Mouse (Mus musculus): ENCODE measurements at regions not wholly inside any gene's neighbourhood (a gene's known extent, or its start where the extent isn't known, plus 50 kb on each side); places are given as distances from the start of the nearest gene placed in this dataset.

GRCm38 (mm10) chr17:89592826-89593225, 317.4 kb downstream of the Gm10184 start:
- no peak overlapping the region for H3K4me2 ChIP-seq (ENCODE audit: low read depth, low read length)
- no peak overlapping the region for H3K4me3 ChIP-seq (ENCODE audit: low read depth, low read length)
- H3K27ac ChIP-seq (replicated peaks; ENCODE audit: low read depth, low read length) = no peak overlapping the region
- no peaks in the 10 kb centered on the region for H3K27me3 ChIP-seq (ENCODE audit: control insufficient read depth, insufficient read depth, low read length)
- no peaks in the 10 kb centered on the region for H3K36me3 ChIP-seq (replicated peaks; ENCODE audit: control insufficient read depth, insufficient read depth, low read depth, low read length)
- 81% methylated on average over 3 of the region's 3 CpGs for WGBS
- ATAC-seq (replicated peaks; ENCODE audit: insufficient number of reproducible peaks, low FRiP score, low TSS enrichment, low read depth) = no peak
- H3K9me3 ChIP-seq (replicated peaks; ENCODE audit: control insufficient read depth, low read length) = no peaks in the 10 kb centered on the region
- H3K4me1 ChIP-seq (ENCODE audit: control insufficient read depth, insufficient read depth, low read length) = no peaks in the 10 kb centered on the region
- no peak for DNase-seq (ENCODE audit: low spot score)
- H3K9ac ChIP-seq (replicated peaks; ENCODE audit: low read length) = no peak overlapping the region

- no peaks in the 10 kb centered on the region for H3K36me3 ChIP-seq (replicated peaks; ENCODE audit: control insufficient read depth, insufficient read depth, low read depth, low read length)
- H3K4me2 ChIP-seq (ENCODE audit: low read depth, low read length) = no peak overlapping the region
- no peak overlapping the region for H3K9ac ChIP-seq (replicated peaks; ENCODE audit: low read length)
- DNase-seq (ENCODE audit: low spot score) (no peak), ATAC-seq (replicated peaks; ENCODE audit: insufficient number of reproducible peaks, low FRiP score, low TSS enrichment, low read depth) (no peak)
- no peaks in the 10 kb centered on the region for H3K9me3 ChIP-seq (replicated peaks; ENCODE audit: control insufficient read depth, low read length)
- no peak overlapping the region for H3K4me3 ChIP-seq (ENCODE audit: low read depth, low read length)
- H3K27me3 ChIP-seq (ENCODE audit: control insufficient read depth, insufficient read depth, low read length) = no peaks in the 10 kb centered on the region
- H3K4me1 ChIP-seq (ENCODE audit: control insufficient read depth, insufficient read depth, low read length) = no peaks in the 10 kb centered on the region
- no peak overlapping the region for H3K27ac ChIP-seq (replicated peaks; ENCODE audit: low read depth, low read length)
These were observed 350.7 kb downstream of the Gm10184 start for GRCm38 (mm10) chr17:89559506-89559905.

- WGBS = 70% methylated on average over 1 of the region's 1 CpGs
- Histone ChIP-seq H3K9me3 (replicated peaks; ENCODE audit: control insufficient read depth, low read length) (no peaks in the 10 kb centered on the region), H3K9ac (replicated peaks; ENCODE audit: low read length) (no peak overlapping the region), H3K27ac (replicated peaks; ENCODE audit: low read depth, low read length) (no peak overlapping the region), H3K27me3 (ENCODE audit: control insufficient read depth, insufficient read depth, low read length) (no peaks in the 10 kb centered on the region), H3K4me2 (ENCODE audit: low read depth, low read length) (no peak overlapping the region), H3K4me3 (ENCODE audit: low read depth, low read length) (no peak overlapping the region), H3K36me3 (replicated peaks; ENCODE audit: control insufficient read depth, insufficient read depth, low read depth, low read length) (no peaks in the 10 kb centered on the region), H3K4me1 (ENCODE audit: control insufficient read depth, insufficient read depth, low read length) (no peaks in the 10 kb centered on the region)
- ATAC-seq (replicated peaks; ENCODE audit: insufficient number of reproducible peaks, low FRiP score, low TSS enrichment, low read depth) (no peak), DNase-seq (ENCODE audit: low spot score) (no peak)
These were observed 354.3 kb upstream of the Fshr start for GRCm38 (mm10) chr17:89554754-89555153.

- no peak for ATAC-seq (replicated peaks; ENCODE audit: insufficient number of reproducible peaks, low FRiP score, low TSS enrichment, low read depth)
- no peak overlapping the region for H3K27ac ChIP-seq (replicated peaks; ENCODE audit: low read depth, low read length)
- no peak overlapping the region for H3K9ac ChIP-seq (replicated peaks; ENCODE audit: low read length)
- H3K4me2 ChIP-seq (ENCODE audit: low read depth, low read length) = no peak overlapping the region
- no peaks in the 10 kb centered on the region for H3K4me1 ChIP-seq (ENCODE audit: control insufficient read depth, insufficient read depth, low read length)
- DNase-seq (ENCODE audit: low spot score) = no peak
- WGBS = 89% methylated on average over 3 of the region's 3 CpGs
- no peaks in the 10 kb centered on the region for H3K36me3 ChIP-seq (replicated peaks; ENCODE audit: control insufficient read depth, insufficient read depth, low read depth, low read length)
- H3K9me3 ChIP-seq (replicated peaks; ENCODE audit: control insufficient read depth, low read length) = no peaks in the 10 kb centered on the region
- H3K4me3 ChIP-seq (ENCODE audit: low read depth, low read length) = no peak overlapping the region
- H3K27me3 ChIP-seq (ENCODE audit: control insufficient read depth, insufficient read depth, low read length) = no peaks in the 10 kb centered on the region
These were observed 353.1 kb upstream of the Fshr start for GRCm38 (mm10) chr17:89553597-89553996.

- no peak overlapping the region for H3K4me2 ChIP-seq (ENCODE audit: low read depth, low read length)
- H3K27ac ChIP-seq (replicated peaks; ENCODE audit: low read depth, low read length) = no peak overlapping the region
- no peaks in the 10 kb centered on the region for H3K9me3 ChIP-seq (replicated peaks; ENCODE audit: control insufficient read depth, low read length)
- H3K4me1 ChIP-seq (ENCODE audit: control insufficient read depth, insufficient read depth, low read length) = no peaks in the 10 kb centered on the region
- ATAC-seq (replicated peaks; ENCODE audit: insufficient number of reproducible peaks, low FRiP score, low TSS enrichment, low read depth) = no peak
- H3K36me3 ChIP-seq (replicated peaks; ENCODE audit: control insufficient read depth, insufficient read depth, low read depth, low read length) = no peaks in the 10 kb centered on the region
- WGBS = 83% methylated on average over 3 of the region's 3 CpGs
- no peaks in the 10 kb centered on the region for H3K27me3 ChIP-seq (ENCODE audit: control insufficient read depth, insufficient read depth, low read length)
- DNase-seq (ENCODE audit: low spot score) = no peak
- no peak overlapping the region for H3K9ac ChIP-seq (replicated peaks; ENCODE audit: low read length)
- no peak overlapping the region for H3K4me3 ChIP-seq (ENCODE audit: low read depth, low read length)
These were observed 350.3 kb upstream of the Fshr start for GRCm38 (mm10) chr17:89550758-89551157.

GRCm38 (mm10) chr17:89521912-89522311, 321.4 kb upstream of the Fshr start:
- Histone ChIP-seq H3K9ac (replicated peaks; ENCODE audit: low read length) (no peak overlapping the region), H3K4me2 (ENCODE audit: low read depth, low read length) (no peak overlapping the region), H3K4me1 (ENCODE audit: control insufficient read depth, insufficient read depth, low read length) (no peaks in the 10 kb centered on the region), H3K36me3 (replicated peaks; ENCODE audit: control insufficient read depth, insufficient read depth, low read depth, low read length) (no peaks in the 10 kb centered on the region), H3K27ac (replicated peaks; ENCODE audit: low read depth, low read length) (no peak overlapping the region), H3K9me3 (replicated peaks; ENCODE audit: control insufficient read depth, low read length) (no peaks in the 10 kb centered on the region), H3K4me3 (ENCODE audit: low read depth, low read length) (no peak overlapping the region), H3K27me3 (ENCODE audit: control insufficient read depth, insufficient read depth, low read length) (no peaks in the 10 kb centered on the region)
- no peak for ATAC-seq (replicated peaks; ENCODE audit: insufficient number of reproducible peaks, low FRiP score, low TSS enrichment, low read depth)
- WGBS = 73% methylated on average over 4 of the region's 4 CpGs
- no peak for DNase-seq (ENCODE audit: low spot score)

GRCm38 (mm10) chr17:89519413-89519812, 318.9 kb upstream of the Fshr start:
- ATAC-seq (replicated peaks; ENCODE audit: insufficient number of reproducible peaks, low FRiP score, low TSS enrichment, low read depth) (no peak), DNase-seq (ENCODE audit: low spot score) (no peak)
- H3K4me1 ChIP-seq (ENCODE audit: control insufficient read depth, insufficient read depth, low read length) = no peaks in the 10 kb centered on the region
- H3K9ac ChIP-seq (replicated peaks; ENCODE audit: low read length) = no peak overlapping the region
- H3K36me3 ChIP-seq (replicated peaks; ENCODE audit: control insufficient read depth, insufficient read depth, low read depth, low read length) = no peaks in the 10 kb centered on the region
- H3K4me3 ChIP-seq (ENCODE audit: low read depth, low read length) = no peak overlapping the region
- no peak overlapping the region for H3K27ac ChIP-seq (replicated peaks; ENCODE audit: low read depth, low read length)
- H3K27me3 ChIP-seq (ENCODE audit: control insufficient read depth, insufficient read depth, low read length) = no peaks in the 10 kb centered on the region
- H3K9me3 ChIP-seq (replicated peaks; ENCODE audit: control insufficient read depth, low read length) = no peaks in the 10 kb centered on the region
- WGBS = 80% methylated on average over 2 of the region's 2 CpGs
- H3K4me2 ChIP-seq (ENCODE audit: low read depth, low read length) = no peak overlapping the region

GRCm38 (mm10) chr17:89505288-89505687, 304.8 kb upstream of the Fshr start:
- DNase-seq (ENCODE audit: low spot score) (no peak), ATAC-seq (replicated peaks; ENCODE audit: insufficient number of reproducible peaks, low FRiP score, low TSS enrichment, low read depth) (no peak)
- H3K36me3 ChIP-seq (replicated peaks; ENCODE audit: control insufficient read depth, insufficient read depth, low read depth, low read length) = no peaks in the 10 kb centered on the region
- H3K9me3 ChIP-seq (replicated peaks; ENCODE audit: control insufficient read depth, low read length) = no peaks in the 10 kb centered on the region
- no peak overlapping the region for H3K9ac ChIP-seq (replicated peaks; ENCODE audit: low read length)
- 86% methylated on average over 3 of the region's 3 CpGs for WGBS
- H3K4me3 ChIP-seq (ENCODE audit: low read depth, low read length) = no peak overlapping the region
- no peaks in the 10 kb centered on the region for H3K27me3 ChIP-seq (ENCODE audit: control insufficient read depth, insufficient read depth, low read length)
- H3K4me2 ChIP-seq (ENCODE audit: low read depth, low read length) = no peak overlapping the region
- H3K27ac ChIP-seq (replicated peaks; ENCODE audit: low read depth, low read length) = no peak overlapping the region
- H3K4me1 ChIP-seq (ENCODE audit: control insufficient read depth, insufficient read depth, low read length) = no peaks in the 10 kb centered on the region
